Mouse (Mus musculus) intestine, embryonic 14.5 days (tissue): ENCODE data around the gene Bnip1. TPM values are rescaled to one million over a fixed set of nuclear protein-coding genes. Genes with fewer than 3 reads are reported as not detected.

Experiments
- ATAC-seq: fragments of 200-750 bp; cut with Nextera tagmentation; replicated peaks from 2 replicates; pipeline ENCODE4 v1.8.0; 2017; ENCODE audit warnings: low read depth, moderate number of reproducible peaks, moderate TSS enrichment, moderate library complexity; ENCODE audit not compliant: low FRiP score, low TSS enrichment
- DNase-seq: peaks from one replicate; pipeline ENCODE4 v3.0.0-alpha.2; 2018; ENCODE audit warnings: low spot score
- H3K27ac ChIP-seq: fragments of 300-500 bp; sonication (generic); 2 replicates; pipeline ENCODE4 v1.5.1; 2014; ENCODE audit warnings: low read depth, mild to moderate bottlenecking, control low read depth
- H3K27me3 ChIP-seq: fragments of 300-500 bp; sonication (generic); replicated peaks from 2 replicates; pipeline ENCODE4 v1.6.1; 2014; ENCODE audit warnings: low read length, control low read depth; ENCODE audit not compliant: control insufficient read depth, insufficient read depth
- H3K36me3 ChIP-seq: fragments of 300-500 bp; sonication (generic); 2 replicates; pipeline ENCODE4 v1.6.1; 2014; ENCODE audit warnings: low read length, control low read depth; ENCODE audit not compliant: control insufficient read depth, insufficient read depth
- H3K4me1 ChIP-seq: fragments of 300-500 bp; sonication (generic); replicated peaks from 2 replicates; pipeline ENCODE4 v1.6.1; 2014; ENCODE audit warnings: low read length, control low read depth, mixed read lengths; ENCODE audit not compliant: control insufficient read depth, insufficient read depth
- H3K4me2 ChIP-seq: fragments of 300-500 bp; sonication (generic); 2 replicates; pipeline ENCODE4 v1.6.1; 2014; ENCODE audit warnings: low read length
- H3K4me3 ChIP-seq: fragments of 300-500 bp; sonication (generic); 2 replicates; pipeline ENCODE4 v1.5.1; 2014; ENCODE audit warnings: low read depth, low read length, control low read depth, mixed read lengths
- H3K9ac ChIP-seq: fragments of 300-500 bp; sonication (generic); 2 replicates; pipeline ENCODE4 v1.6.1; 2014; ENCODE audit warnings: mild to moderate bottlenecking, low read length
- H3K9me3 ChIP-seq: fragments of 300-500 bp; sonication (generic); 2 replicates; pipeline ENCODE4 v1.6.1; 2016; ENCODE audit warnings: low read length, control low read depth; ENCODE audit not compliant: control insufficient read depth
- WGBS: fragments of 180-500 bp; shearing (Covaris S2); extraction: QIAGEN DNeasy Blood & Tissue Kit; methylation state at CpG from one replicate; pipeline ENCODE4 v1.1.7; 2014; 5-methylcytosine and 5-hydroxymethylcytosine counted together
- polyA plus RNA-seq: library from polyadenylated mRNA; unstranded; fragments of >200 nt; fragmentation: Nextera tagmentation; extraction: Ambion mirVana; gene quantifications from 2 replicates; pipeline ENCODE4 v1.2.1, GENCODE M21; 2014

Bnip1 gene
- polyA plus RNA-seq, 1 experiment from 2014 or later, result 44.3 TPM

- no peak for DNase-seq
- no peaks in the 10 kb centered on the region; the same call in 1 of the 2 replicates for H3K4me1 ChIP-seq
- no peak overlapping the region for H3K4me2 ChIP-seq
- H3K9me3 ChIP-seq, result no peaks in the 10 kb centered on the region
- H3K27ac ChIP-seq, result no peak overlapping the region
- peaks cover 8% of the 10 kb centered on the region; the same call in 1 of the 2 replicates for H3K36me3 ChIP-seq
- H3K27me3 ChIP-seq, result no peaks in the 10 kb centered on the region
- H3K9ac ChIP-seq, result no peak overlapping the region
- no peak for ATAC-seq
- no peak overlapping the region for H3K4me3 ChIP-seq
- WGBS, result 72% methylated on average over 10 of the region's 10 CpGs
Measured at GRCm38 (mm10) chr17:26776211-26776610, 4.7 kb upstream of the Bnip1 start.

GRCm38 (mm10) chr17:26778001-26778400 lies 2.9 kb upstream of the Bnip1 start:
- H3K9me3 ChIP-seq, result no peaks in the 10 kb centered on the region
- WGBS, result 91% methylated on average over 4 of the region's 4 CpGs
- H3K9ac ChIP-seq, result no peak overlapping the region
- no peak overlapping the region for H3K27ac ChIP-seq
- ATAC-seq (no peak), DNase-seq (no peak)
- H3K36me3 ChIP-seq, result 0 out of 2 replicates have a peak, but pooled peaks cover 3% of the 10 kb centered on the region
- H3K4me2 ChIP-seq, result no peak overlapping the region
- H3K27me3 ChIP-seq, result no peaks in the 10 kb centered on the region
- H3K4me1 ChIP-seq, result peaks cover 5% of the 10 kb centered on the region
- no peak overlapping the region for H3K4me3 ChIP-seq

GRCm38 (mm10) chr17:26778430-26779100 lies 2.3 kb upstream of the Bnip1 start:
- Histone ChIP-seq H3K9me3 (no peaks in the 10 kb centered on the region), H3K4me1 (peaks cover 5% of the 10 kb centered on the region), H3K4me3 (no peak overlapping the region), H3K9ac (no peak overlapping the region), H3K27ac (no peak overlapping the region), H3K4me2 (no peak overlapping the region), H3K36me3 (peaks cover 7% of the 10 kb centered on the region), H3K27me3 (no peaks in the 10 kb centered on the region)
- 95% methylated on average over 3 of the region's 3 CpGs for WGBS
- ATAC-seq (no peak), DNase-seq (no peak)

GRCm38 (mm10) chr17:26779471-26779870 lies 1.4 kb upstream of the Bnip1 start:
- ATAC-seq (no peak), DNase-seq (no peak)

GRCm38 (mm10) chr17:26781610-26782043 lies 761 bp downstream of the Bnip1 start:
- Histone ChIP-seq H3K4me2 (peak overlapping the region; percentile 84), H3K9ac (peak overlapping the region; percentile 86), H3K4me1 (peaks cover 5% of the 10 kb centered on the region), H3K36me3 (peaks cover 29% of the 10 kb centered on the region), H3K27ac (peak overlapping the region; percentile 93), H3K9me3 (no peaks in the 10 kb centered on the region), H3K27me3 (no peaks in the 10 kb centered on the region), H3K4me3 (peak overlapping the region; percentile 70)
- 14% methylated on average over 5 of the region's 5 CpGs for WGBS
- DNase-seq (no peak), ATAC-seq (peak; percentile 42)

More at GRCm38 (mm10) chr17:26779471-26779870, 1.4 kb upstream of the Bnip1 start:
- H3K4me1 ChIP-seq, result peaks cover 5% of the 10 kb centered on the region
- peaks cover 16% of the 10 kb centered on the region for H3K36me3 ChIP-seq
- no peak overlapping the region for H3K9ac ChIP-seq
- no peaks in the 10 kb centered on the region for H3K9me3 ChIP-seq
- no peak overlapping the region for H3K4me2 ChIP-seq
- H3K27ac ChIP-seq, result no peak overlapping the region
- no peak overlapping the region for H3K4me3 ChIP-seq
- WGBS, result 89% methylated on average over 2 of the region's 2 CpGs
- no peaks in the 10 kb centered on the region for H3K27me3 ChIP-seq

GRCm38 (mm10) chr17:26784525-26784924 lies 3.7 kb downstream of the Bnip1 start:
- H3K9ac ChIP-seq, result no peak overlapping the region
- ATAC-seq (no peak), DNase-seq (no peak)
- H3K27ac ChIP-seq, result no peak overlapping the region
- no peak overlapping the region for H3K4me2 ChIP-seq
- 89% methylated on average over 8 of the region's 8 CpGs for WGBS
- H3K27me3 ChIP-seq, result no peaks in the 10 kb centered on the region
- H3K4me1 ChIP-seq, result peaks cover 5% of the 10 kb centered on the region
- H3K9me3 ChIP-seq, result no peaks in the 10 kb centered on the region
- H3K36me3 ChIP-seq, result peaks cover 54% of the 10 kb centered on the region
- H3K4me3 ChIP-seq, result no peak overlapping the region

- Histone ChIP-seq H3K4me1 (peaks cover 3% of the 10 kb centered on the region), H3K27me3 (no peaks in the 10 kb centered on the region), H3K27ac (no peak overlapping the region), H3K36me3 (peaks cover 74% of the 10 kb centered on the region), H3K9me3 (no peaks in the 10 kb centered on the region), H3K4me3 (no peak overlapping the region), H3K4me2 (no peak overlapping the region), H3K9ac (no peak overlapping the region)
- no peak for DNase-seq
- ATAC-seq, result no peak
- 94% methylated on average over 7 of the region's 7 CpGs for WGBS
Measured at GRCm38 (mm10) chr17:26786586-26786985, 5.7 kb downstream of the Bnip1 start.

- Histone ChIP-seq H3K4me3 (no peak overlapping the region), H3K27ac (no peak overlapping the region), H3K36me3 (peaks cover 81% of the 10 kb centered on the region), H3K9ac (no peak overlapping the region), H3K9me3 (no peaks in the 10 kb centered on the region), H3K4me1 (no peaks in the 10 kb centered on the region), H3K27me3 (no peaks in the 10 kb centered on the region), H3K4me2 (no peak overlapping the region)
- no peak for DNase-seq
- 91% methylated on average over 8 of the region's 8 CpGs for WGBS
- no peak for ATAC-seq
Measured at GRCm38 (mm10) chr17:26788986-26789385, 8.1 kb downstream of the Bnip1 start.
